Mouse (Mus musculus): ENCODE data around the gene Dnal4. TPM values are rescaled to one million over a fixed set of nuclear protein-coding genes. Genes with fewer than 3 reads are reported as not detected.
A peak's percentile ranks its signal among the peaks of the same experiment; 100 is the strongest.

Gene Dnal4
- total RNA-seq, 2 experiments from 2014 or later = 10.4 to 12.6 TPM

- DNase-seq = no peak
Measured at GRCm38 (mm10) chr15:79800701-79801100, 23.1 kb upstream of the Dnal4 start.

DNA sequence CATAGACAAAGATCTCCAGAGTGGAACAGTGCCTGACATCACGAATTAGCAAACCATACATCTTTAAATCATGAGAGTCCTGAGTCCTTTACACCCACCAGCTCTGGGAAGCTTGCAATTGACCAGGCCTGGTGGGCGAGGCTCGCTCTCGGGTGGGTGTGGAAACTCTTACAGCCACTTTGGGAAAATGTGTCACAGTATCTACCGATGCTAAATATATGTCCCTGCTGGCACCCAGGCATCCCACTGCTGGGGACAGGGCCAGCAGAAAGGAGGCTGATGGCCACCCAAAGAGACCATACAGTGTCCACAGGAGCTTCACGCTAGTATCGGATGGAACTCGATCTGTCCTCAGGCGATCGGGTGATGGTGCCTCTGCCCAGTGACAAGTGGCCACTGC, 20.9 kb upstream of the Dnal4 start:
- no peak for DNase-seq

GRCm38 (mm10) chr15:79797680-79798079, 20.0 kb upstream of the Dnal4 start:
- DNase-seq = no peak

GRCm38 (mm10) chr15:79797096-79797495, 19.4 kb upstream of the Dnal4 start:
- DNase-seq = no peak

DNA sequence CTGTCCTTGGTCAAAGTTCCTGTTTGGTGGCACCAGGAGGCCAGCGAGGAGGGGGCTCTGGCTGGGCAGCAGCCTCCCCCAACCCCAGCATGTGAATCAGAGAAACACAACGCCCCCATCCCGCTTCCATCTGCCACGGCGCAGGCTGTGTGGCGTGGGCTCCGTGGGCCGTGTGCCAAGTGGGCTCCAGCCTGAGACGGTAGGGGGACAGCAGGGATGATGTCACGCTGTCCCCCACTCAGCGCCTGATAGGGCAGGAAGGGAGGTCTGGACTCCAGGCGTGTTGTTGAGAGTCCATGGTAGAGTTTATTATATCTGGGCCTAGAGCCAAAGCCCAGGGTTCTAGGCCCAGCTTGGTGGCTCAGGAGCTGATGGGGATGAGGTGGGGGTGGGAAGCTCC, 18.6 kb upstream of the Dnal4 start:
- DNase-seq = no peak

GRCm38 (mm10) chr15:79794173-79794572, 16.5 kb upstream of the Dnal4 start:
- no peak for DNase-seq

DNA sequence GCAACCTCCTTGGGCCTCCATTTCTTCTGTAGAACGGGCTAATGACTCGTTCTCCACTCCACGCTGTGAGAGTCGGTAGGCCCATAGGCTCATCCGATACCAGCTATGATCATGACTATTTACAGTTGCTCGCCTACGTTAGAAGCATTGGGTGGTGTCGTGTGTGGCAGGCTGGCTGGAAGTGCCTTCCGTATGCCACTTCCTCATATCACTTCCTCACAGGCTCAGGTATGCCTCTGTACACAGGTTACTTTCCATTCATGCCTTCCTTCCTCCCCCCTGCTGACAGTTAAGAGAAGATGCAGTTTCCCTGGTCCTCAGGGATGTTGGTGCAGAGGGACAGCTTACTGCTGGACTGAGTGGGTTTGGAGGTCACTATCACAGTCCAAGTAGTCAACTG, 15.4 kb upstream of the Dnal4 start:
- no peak for DNase-seq

GRCm38 (mm10) chr15:79792455-79792854, 14.8 kb upstream of the Dnal4 start:
- DNase-seq = no peak

DNA sequence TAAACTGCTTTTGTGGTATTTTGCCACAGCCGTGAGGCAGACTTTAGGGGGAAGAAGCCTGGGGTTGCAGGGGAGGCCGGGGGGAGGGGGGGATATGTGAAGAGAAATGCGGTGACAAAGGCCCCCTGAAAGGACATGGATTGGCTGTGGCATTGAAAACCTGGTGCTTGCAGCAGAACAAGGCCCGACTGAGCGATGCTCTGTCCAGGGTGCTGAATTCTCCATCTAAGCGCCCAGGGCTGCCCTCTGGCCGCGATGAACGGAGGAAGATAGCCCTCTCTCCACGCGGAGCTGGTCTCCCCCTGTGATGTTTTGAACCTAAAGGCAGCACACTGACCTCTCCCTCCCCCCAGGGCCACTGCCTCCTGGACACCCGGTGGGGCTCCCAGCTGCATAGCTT, 13.9 kb upstream of the Dnal4 start:
- peak; percentile 67 for DNase-seq

DNA sequence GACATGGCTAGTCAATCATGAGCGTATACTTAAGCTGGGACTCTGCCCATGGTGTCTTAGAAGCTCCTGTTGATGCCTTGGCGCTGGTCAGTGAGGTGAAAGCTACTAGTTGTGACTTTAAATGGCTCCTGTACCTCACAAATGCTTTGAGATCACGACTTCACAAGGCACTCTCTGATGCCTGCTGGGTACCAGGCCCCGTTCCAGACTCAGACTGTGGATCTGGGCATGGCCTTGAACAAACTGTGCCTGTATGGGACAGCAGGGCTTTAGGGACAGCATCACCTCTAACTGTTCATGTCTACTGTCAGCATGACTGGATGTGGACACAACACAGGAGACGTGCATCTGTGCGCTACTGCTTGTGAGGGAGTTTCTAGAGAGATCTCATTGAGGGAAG, 13.3 kb upstream of the Dnal4 start:
- no peak for DNase-seq

DNA sequence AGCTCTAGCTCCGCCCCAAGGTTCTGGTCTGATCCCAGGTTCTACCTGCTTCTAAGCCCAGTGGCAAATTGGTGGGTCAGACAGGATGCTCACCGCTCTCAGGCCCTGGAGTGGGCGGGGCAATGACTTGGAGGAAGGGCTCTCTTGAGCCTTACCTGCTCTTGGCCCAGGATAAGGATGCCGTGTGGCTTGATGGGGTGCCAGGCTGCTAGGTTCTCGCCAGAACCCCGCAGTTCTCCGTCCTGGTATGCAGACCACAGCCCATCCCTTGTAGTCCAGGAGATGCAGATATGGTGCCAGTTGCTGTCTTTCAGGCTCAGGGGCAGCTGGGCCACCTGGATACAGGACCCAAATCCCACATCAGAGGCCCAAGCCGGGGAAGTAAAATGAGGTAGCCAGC, 12.5 kb upstream of the Dnal4 start:
- no peak for DNase-seq

GRCm38 (mm10) chr15:79787815-79788214, 10.2 kb upstream of the Dnal4 start:
- no peak for DNase-seq

DNA sequence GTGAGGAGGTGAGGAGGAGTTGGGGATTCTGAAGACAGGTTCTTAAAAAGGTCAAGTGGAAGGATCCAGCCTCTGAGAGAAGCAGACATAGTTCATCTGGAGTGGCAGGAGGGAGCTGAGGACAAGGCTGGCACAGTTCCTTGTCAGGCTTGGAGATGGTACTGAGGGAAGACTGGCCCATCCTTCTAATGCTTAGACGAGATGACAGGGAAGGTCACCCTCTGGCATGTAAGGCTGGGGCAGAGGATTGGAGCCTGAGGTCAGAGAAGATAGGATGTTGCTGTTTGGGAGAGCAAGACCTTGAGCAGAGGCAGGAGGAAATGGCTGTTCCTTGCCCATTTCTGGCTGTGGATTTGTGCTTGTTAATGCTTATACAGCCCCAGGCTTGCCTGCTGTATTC, 7.4 kb upstream of the Dnal4 start:
- DNase-seq = no peak

DNA sequence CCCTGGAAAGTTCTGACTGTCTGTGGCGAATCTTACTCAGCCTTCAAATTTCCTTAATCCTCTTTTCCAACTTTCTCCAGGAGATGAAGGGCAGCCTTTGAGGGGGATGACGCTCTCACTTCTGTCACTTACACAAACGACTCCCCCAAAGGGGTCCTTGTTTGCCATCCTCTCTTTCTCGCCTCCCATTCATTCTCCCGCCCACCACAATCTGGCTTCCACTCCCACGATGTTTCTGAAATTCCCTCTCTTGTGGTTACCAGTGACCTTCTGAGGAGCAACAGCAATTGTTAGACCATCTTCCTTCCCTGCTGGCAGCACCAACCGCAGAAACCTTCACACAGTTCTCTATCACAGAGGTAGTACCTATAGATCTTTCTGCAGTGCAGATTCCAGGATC, 2.0 kb downstream of the Dnal4 start:
- DNase-seq = no peak

DNA sequence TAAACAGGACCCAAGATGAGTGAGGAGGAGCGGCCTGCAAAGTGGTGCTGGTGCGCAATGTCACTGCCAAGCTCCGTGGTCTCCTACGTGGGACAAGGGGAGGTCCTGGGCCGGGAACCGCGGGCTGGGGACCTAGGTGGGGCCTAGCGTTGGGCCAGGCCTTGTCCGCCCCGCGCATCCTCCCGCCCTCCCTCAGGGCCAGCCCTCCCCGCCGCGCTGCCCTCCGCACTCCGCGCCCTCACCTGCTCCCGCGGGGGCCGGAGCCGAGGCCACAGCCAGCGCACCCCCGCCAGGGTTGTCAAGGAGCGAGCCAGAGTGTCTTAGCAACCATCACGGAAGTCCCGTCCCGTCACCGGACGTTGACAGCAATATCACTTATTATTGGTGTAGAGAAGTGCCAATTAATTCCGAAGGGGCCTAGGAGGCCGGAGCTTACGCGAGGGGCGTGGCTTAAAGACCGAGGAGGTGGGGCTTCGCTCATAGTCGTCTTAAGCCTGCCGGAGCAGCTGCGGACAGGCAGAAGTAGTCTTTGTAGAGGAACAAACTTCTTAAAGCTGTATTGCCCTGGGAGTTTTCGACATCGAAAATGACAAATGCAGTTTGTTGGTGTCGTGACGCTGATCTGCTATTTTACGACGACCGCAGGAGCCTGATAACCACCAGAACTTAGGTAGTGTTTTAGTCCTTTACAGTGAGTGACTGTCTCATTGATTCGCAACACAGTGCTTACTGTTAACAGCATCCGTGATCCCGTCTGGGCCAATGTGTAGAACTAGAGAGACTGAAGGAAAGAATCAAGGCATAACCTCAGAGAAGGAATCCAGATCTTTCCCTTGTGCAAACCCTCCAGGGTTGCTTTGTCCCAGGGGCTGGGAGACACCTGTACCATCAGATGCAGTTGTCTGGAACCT, 3.3 kb downstream of the Dnal4 start:
- DNase-seq = peak; percentile 94

GRCm38 (mm10) chr15:79770629-79771240, 6.9 kb downstream of the Dnal4 start:
- DNase-seq = no peak

DNA sequence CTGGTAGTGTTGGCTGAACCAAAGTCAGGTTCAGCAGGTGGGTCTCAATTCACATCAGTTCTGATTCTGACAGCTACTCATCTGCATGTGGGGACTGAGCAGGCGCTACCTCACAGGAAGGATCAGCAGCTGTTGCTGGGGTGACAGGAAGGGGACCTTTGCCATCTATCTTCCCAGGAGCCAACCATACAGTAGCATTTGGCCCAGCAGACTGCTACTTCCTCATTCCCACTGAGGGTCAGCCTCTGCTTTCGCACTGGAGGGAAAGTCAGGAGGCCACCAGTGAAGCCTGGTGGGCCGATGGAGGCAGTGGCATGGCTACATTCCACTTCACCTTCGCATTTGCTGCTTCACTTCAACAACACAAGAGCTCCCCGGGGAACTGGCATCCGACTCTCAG, 9.3 kb downstream of the Dnal4 start:
- no peak for DNase-seq

GRCm38 (mm10) chr15:79767327-79767961, 10.2 kb downstream of the Dnal4 start:
- no peak for DNase-seq

DNA sequence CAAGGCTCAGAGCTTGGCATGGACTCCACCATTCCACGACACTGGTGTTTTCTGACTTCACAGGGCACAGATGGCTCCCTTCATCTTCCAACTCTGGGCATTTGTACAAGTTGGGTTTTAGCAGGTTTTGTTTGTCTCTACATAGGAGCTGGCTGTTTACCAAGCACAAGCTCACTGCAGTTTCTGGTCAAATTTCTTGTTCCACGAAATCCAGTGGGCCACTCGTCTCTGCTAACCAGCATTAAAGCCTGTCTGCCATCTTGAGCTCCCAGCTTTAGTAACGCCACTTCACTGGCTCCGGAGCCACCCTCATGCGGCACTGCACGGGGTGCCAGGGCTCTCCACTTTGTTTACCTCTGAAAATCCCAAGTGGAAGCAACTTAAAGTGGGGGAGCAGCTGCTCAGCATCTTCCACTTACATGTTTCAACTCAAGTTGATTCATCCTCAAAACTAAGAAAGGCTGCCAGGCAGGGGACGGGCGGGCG, 11.0 kb downstream of the Dnal4 start:
- no peak for DNase-seq

- no peak for DNase-seq
Measured at GRCm38 (mm10) chr15:79766168-79766567, 11.5 kb downstream of the Dnal4 start.

- no peak for DNase-seq
Measured at GRCm38 (mm10) chr15:79765361-79765760, 12.3 kb downstream of the Dnal4 start.

DNA sequence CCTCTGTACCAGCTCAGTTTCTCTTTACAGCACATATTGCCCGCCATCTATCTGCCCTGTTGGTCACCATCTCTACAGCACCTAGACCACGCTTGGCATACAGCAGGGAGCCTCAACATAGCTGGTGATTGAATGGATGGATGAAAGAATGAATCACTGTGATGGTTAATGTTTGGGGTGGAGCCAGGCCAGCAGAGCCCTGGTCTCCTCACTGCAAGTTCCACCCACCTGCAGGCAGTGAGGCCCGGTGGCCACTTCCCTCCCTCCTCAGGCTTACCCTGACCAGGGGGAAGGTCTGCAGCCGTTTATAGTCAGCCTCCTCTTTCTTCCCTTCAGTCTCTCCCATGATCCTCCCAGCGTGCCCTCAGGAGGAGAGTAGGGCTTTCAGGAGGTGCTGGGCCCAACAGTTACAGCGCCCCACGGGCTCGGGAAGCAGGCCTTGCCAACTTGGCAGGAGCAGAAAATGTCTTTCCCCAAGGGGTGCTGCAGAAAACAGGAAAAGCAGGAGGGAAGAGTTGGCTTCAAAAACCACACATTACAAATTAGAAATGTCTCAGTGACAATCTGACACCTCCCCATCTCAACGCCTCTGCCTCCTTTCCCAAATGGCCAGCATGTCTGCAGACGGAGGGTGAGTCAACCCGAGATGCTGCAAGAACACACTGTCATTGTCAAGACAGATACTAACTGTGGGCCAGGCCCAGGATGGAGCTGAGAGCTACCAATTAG, 12.9 kb downstream of the Dnal4 start:
- no peak for DNase-seq

Data from gastrocnemius, postnatal 10 days (tissue).